Mouse (Mus musculus) MEL (cell line): ENCODE measurements at regions not wholly inside any gene's neighbourhood (a gene's known extent, or its start where the extent isn't known, plus 50 kb on each side); places are given as distances from the start of the nearest gene placed in this dataset.

ENCODE experiments used
- DNase-seq: peaks from one replicate; pipeline ENCODE4 v3.0.0; 2011; ENCODE audit warnings: low read depth, low spot score
- H3K27ac ChIP-seq: 2 replicates; pipeline ENCODE4 v1.5.1; 2012; ENCODE audit warnings: low read depth, mild to moderate bottlenecking, control low read depth, low read length, moderate library complexity; ENCODE audit not compliant: control insufficient read depth
- H3K27me3 ChIP-seq, 2 experiments: fragments of 150-350 bp in 1 of 2; sonication (generic) in 1 of 2; 2 replicates each; pipeline ENCODE4 v1.6.1; 2012; ENCODE audit warnings: low read length in 2 of 2, mild to moderate bottlenecking in 2 of 2, improper control_type of control experiment in 1 of 2, moderate library complexity in 1 of 2; ENCODE audit not compliant: insufficient read depth in 2 of 2, control insufficient read depth in 1 of 2
- H3K36me3 ChIP-seq, 2 experiments: 2 replicates each; pipeline ENCODE4 v1.6.1; 2012 to 2014; ENCODE audit warnings: low read length in 2 of 2, improper control_type of control experiment in 1 of 2, inconsistent platforms in 1 of 2, mild to moderate bottlenecking in 1 of 2; ENCODE audit not compliant: insufficient read depth in 2 of 2, control insufficient read depth in 1 of 2
- H3K4me1 ChIP-seq, 2 experiments: fragments of 150-350 bp in 1 of 2; sonication (generic) in 1 of 2; 2 replicates each; pipeline ENCODE4 v1.6.1; 2012; ENCODE audit warnings: low read length in 2 of 2, improper control_type of control experiment in 1 of 2, mild to moderate bottlenecking in 1 of 2; ENCODE audit not compliant: insufficient read depth in 2 of 2, control insufficient read depth in 1 of 2
- H3K4me3 ChIP-seq, 2 experiments: fragments of 150-350 bp in 1 of 2; sonication (generic) in 1 of 2; 2 replicates each; pipeline ENCODE4 v1.5.1; 2012; ENCODE audit warnings: low read depth in 2 of 2, low read length in 2 of 2, mild to moderate bottlenecking in 2 of 2, moderate library complexity in 2 of 2, control low read depth in 1 of 2, improper control_type of control experiment in 1 of 2; ENCODE audit not compliant: control insufficient read depth in 1 of 2, insufficient read depth in 1 of 2
- H3K79me2 ChIP-seq: 2 replicates; pipeline ENCODE4 v1.6.1; 2012; ENCODE audit warnings: mild to moderate bottlenecking, low read length, moderate library complexity; ENCODE audit not compliant: control insufficient read depth, poor library complexity, insufficient read depth
- H3K9ac ChIP-seq: 2 replicates; pipeline ENCODE4 v1.6.1; 2012; ENCODE audit warnings: low read depth, mild to moderate bottlenecking, control low read depth, low read length, moderate library complexity; ENCODE audit not compliant: control insufficient read depth, poor library complexity, severe bottlenecking
- H3K9me3 ChIP-seq: fragments of 150-350 bp; sonication (generic); replicated peaks from 2 replicates; pipeline ENCODE4 v1.6.1; 2012; ENCODE audit warnings: mild to moderate bottlenecking, low read length, improper control_type of control experiment, moderate library complexity; ENCODE audit not compliant: insufficient read depth
- BHLHE40 ChIP-seq: IDR thresholded peaks from 2 replicates; pipeline ENCODE4 v1.6.1; 2012; ENCODE audit warnings: low read depth, mild to moderate bottlenecking, inconsistent platforms, low read length, improper control_type of control experiment, borderline replicate concordance
- CHD1 ChIP-seq: IDR thresholded peaks from 2 replicates; pipeline ENCODE4 v1.6.1; 2012; ENCODE audit warnings: low read depth, mild to moderate bottlenecking, inconsistent platforms, low read length, improper control_type of control experiment
- CTCF ChIP-seq, 3 experiments: IDR thresholded peaks in 2 of 3; conservative IDR thresholded peaks in 1 of 3; 2 replicates each; pipeline ENCODE4 v1.5.1; 2011 to 2012; ENCODE audit warnings: low read length in 3 of 3, low read depth in 2 of 3, mild to moderate bottlenecking in 2 of 3, improper control_type of control experiment in 1 of 3, inconsistent platforms in 1 of 3, mixed read lengths in 1 of 3, moderate library complexity in 1 of 3; ENCODE audit not compliant: control insufficient read depth in 1 of 3, insufficient read depth in 1 of 3, poor library complexity in 1 of 3, severe bottlenecking in 1 of 3
- E2F4 ChIP-seq: IDR thresholded peaks from 2 replicates; pipeline ENCODE4 v1.6.1; 2011; ENCODE audit warnings: low read depth, low read length, improper control_type of control experiment, borderline replicate concordance
- EP300 ChIP-seq, 2 experiments: IDR thresholded peaks; 2 replicates each; pipeline ENCODE4 v1.6.1; 2011; ENCODE audit warnings: improper control_type of control experiment in 2 of 2, low read length in 2 of 2, low read depth in 1 of 2, mild to moderate bottlenecking in 1 of 2
- ETS1 ChIP-seq: IDR thresholded peaks from 2 replicates; pipeline ENCODE4 v1.6.1; 2012; ENCODE audit warnings: low read depth, mild to moderate bottlenecking, inconsistent platforms, low read length, improper control_type of control experiment, moderate library complexity
- GABPA ChIP-seq: IDR thresholded peaks from 2 replicates; pipeline ENCODE4 v1.6.1; 2012; ENCODE audit warnings: low read depth, mild to moderate bottlenecking, inconsistent platforms, low read length, improper control_type of control experiment, moderate library complexity
- GATA1 ChIP-seq: IDR thresholded peaks from 2 replicates; pipeline ENCODE4 v1.6.1; 2011; ENCODE audit warnings: low read depth, low read length, improper control_type of control experiment
- HCFC1 ChIP-seq: IDR thresholded peaks from 2 replicates; pipeline ENCODE4 v1.6.1; 2012; ENCODE audit warnings: low read depth, mild to moderate bottlenecking, inconsistent platforms, low read length, improper control_type of control experiment, moderate library complexity
- KAT2A ChIP-seq: conservative IDR thresholded peaks from 2 replicates; pipeline ENCODE4 v1.6.1; 2012; ENCODE audit warnings: low read depth, low read length, improper control_type of control experiment, inconsistent platforms
- MAFK ChIP-seq: IDR thresholded peaks from 2 replicates; pipeline ENCODE4 v1.6.1; 2011; ENCODE audit warnings: low read depth, mild to moderate bottlenecking, low read length, improper control_type of control experiment, borderline replicate concordance
- MXI1 ChIP-seq: IDR thresholded peaks from 2 replicates; pipeline ENCODE4 v1.6.1; 2011; ENCODE audit warnings: mild to moderate bottlenecking, low read depth, low read length, improper control_type of control experiment
- MYB ChIP-seq: IDR thresholded peaks from 2 replicates; pipeline ENCODE4 v1.6.1; 2011; ENCODE audit warnings: mild to moderate bottlenecking, low read depth, low read length, improper control_type of control experiment
- MYC ChIP-seq: IDR thresholded peaks from 2 replicates; pipeline ENCODE4 v1.6.1; 2011; ENCODE audit warnings: low read depth, mild to moderate bottlenecking, low read length, improper control_type of control experiment, moderate library complexity
- NELFE ChIP-seq: IDR thresholded peaks from 2 replicates; pipeline ENCODE4 v1.6.1; 2011; ENCODE audit warnings: low read depth, low read length, improper control_type of control experiment
- POLR2AphosphoS2 ChIP-seq: IDR thresholded peaks from 2 replicates; pipeline ENCODE4 v1.6.1; 2011; ENCODE audit warnings: low read length, improper control_type of control experiment
- POLR2AphosphoS5 ChIP-seq: IDR thresholded peaks from 2 replicates; pipeline ENCODE4 v1.6.1; 2012; ENCODE audit warnings: low read depth, borderline replicate concordance, mild to moderate bottlenecking, inconsistent platforms, low read length, moderate library complexity, mixed read lengths
- RCOR1 ChIP-seq: IDR thresholded peaks from 2 replicates; pipeline ENCODE4 v1.6.1; 2012; ENCODE audit warnings: low read depth, mild to moderate bottlenecking, inconsistent platforms, low read length, improper control_type of control experiment
- TAL1 ChIP-seq: IDR thresholded peaks from 2 replicates; pipeline ENCODE4 v1.6.1; 2012; ENCODE audit warnings: mild to moderate bottlenecking, inconsistent platforms, low read length, moderate library complexity, mixed read lengths
- UBTF ChIP-seq: IDR thresholded peaks from 2 replicates; pipeline ENCODE4 v1.6.1; 2012; ENCODE audit warnings: low read depth, mild to moderate bottlenecking, inconsistent platforms, low read length, improper control_type of control experiment, moderate library complexity, borderline replicate concordance; ENCODE audit not compliant: insufficient read depth
- USF1 ChIP-seq: IDR thresholded peaks from 2 replicates; pipeline ENCODE4 v1.6.1; 2014; ENCODE audit warnings: low read depth, mild to moderate bottlenecking, inconsistent platforms, low read length, improper control_type of control experiment, moderate library complexity
- USF2 ChIP-seq, 2 experiments: IDR thresholded peaks; 2 replicates each; pipeline ENCODE4 v1.6.1; 2011 to 2012; ENCODE audit warnings: improper control_type of control experiment in 2 of 2, low read length in 2 of 2, borderline replicate concordance in 1 of 2, inconsistent platforms in 1 of 2, low read depth in 1 of 2, mild to moderate bottlenecking in 1 of 2; ENCODE audit not compliant: insufficient read depth in 1 of 2
- ZNF384 ChIP-seq: IDR thresholded peaks from 2 replicates; pipeline ENCODE4 v1.6.1; 2012; ENCODE audit warnings: low read depth, mild to moderate bottlenecking, inconsistent platforms, low read length, improper control_type of control experiment

GRCm38 (mm10) chr9:51462463-51463024 lies 133.8 kb upstream of the 1810046K07Rik start:
- no peaks in the 10 kb centered on the region for H3K9me3 ChIP-seq
- H3K4me3 ChIP-seq, result no peak overlapping the region
- no peak for DNase-seq
- TF ChIP-seq MAFK (no peak), HCFC1 (no peak), ZNF384 (no peak), EP300 (IDR thresholded peaks at IDR 0.05; ENCODE audit: low read depth in 1 of 2, low read length in 2 of 2) (no peak), USF1 (no peak), ETS1 (no peak), CTCF (IDR thresholded peaks at IDR 0.05 in 2 of 3, conservative IDR thresholded peaks at IDR 0.05 in 1 of 3; ENCODE audit: control insufficient read depth in 1 of 3, insufficient read depth in 1 of 3, low read depth in 2 of 3, low read length in 3 of 3, poor library complexity in 1 of 3, severe bottlenecking in 1 of 3) (no peak), CHD1 (no peak), POLR2AphosphoS5 (no peak), USF2 (IDR thresholded peaks at IDR 0.05; ENCODE audit: borderline replicate concordance in 1 of 2, insufficient read depth in 1 of 2, low read depth in 1 of 2, low read length in 2 of 2) (no peak), UBTF (no peak), MXI1 (no peak), TAL1 (no peak), RCOR1 (no peak), GABPA (no peak), KAT2A (no peak), GATA1 (no peak), BHLHE40 (no peak), MYB (no peak)
- H3K27ac ChIP-seq, result no peak overlapping the region
- H3K9ac ChIP-seq, result no peak overlapping the region
- no peaks in the 10 kb centered on the region for H3K4me1 ChIP-seq
- no peaks in the 10 kb centered on the region for H3K79me2 ChIP-seq
- H3K36me3 ChIP-seq, result no peaks in the 10 kb centered on the region
- H3K27me3 ChIP-seq, result no peaks in the 10 kb centered on the region; a peak in 1 of 4 replicates

GRCm38 (mm10) chr9:51470031-51470430 lies 141.3 kb upstream of the 1810046K07Rik start:
- Histone ChIP-seq H3K27me3 (no peaks in the 10 kb centered on the region; a peak in 1 of 4 replicates), H3K9ac (no peak overlapping the region), H3K27ac (no peak overlapping the region), H3K4me1 (no peaks in the 10 kb centered on the region), H3K4me3 (no peak overlapping the region), H3K36me3 (no peaks in the 10 kb centered on the region), H3K79me2 (no peaks in the 10 kb centered on the region), H3K9me3 (no peaks in the 10 kb centered on the region)
- TF ChIP-seq MYC (no peak), USF1 (no peak), NELFE (no peak), POLR2AphosphoS2 (no peak), E2F4 (no peak), MAFK (no peak), USF2 (IDR thresholded peaks at IDR 0.05; ENCODE audit: borderline replicate concordance in 1 of 2, insufficient read depth in 1 of 2, low read depth in 1 of 2, low read length in 2 of 2) (no peak), UBTF (no peak), ZNF384 (no peak)
- DNase-seq, result no peak
